Mouse (Mus musculus): ENCODE results near the gene Siah1a. TPM values are rescaled to one million over a fixed set of nuclear protein-coding genes. Genes with fewer than 3 reads are reported as not detected.

The Siah1a gene
- total and polyA plus RNA-seq, 2 experiments from 2014 or later = 31.0 to 40.4 TPM

DNA sequence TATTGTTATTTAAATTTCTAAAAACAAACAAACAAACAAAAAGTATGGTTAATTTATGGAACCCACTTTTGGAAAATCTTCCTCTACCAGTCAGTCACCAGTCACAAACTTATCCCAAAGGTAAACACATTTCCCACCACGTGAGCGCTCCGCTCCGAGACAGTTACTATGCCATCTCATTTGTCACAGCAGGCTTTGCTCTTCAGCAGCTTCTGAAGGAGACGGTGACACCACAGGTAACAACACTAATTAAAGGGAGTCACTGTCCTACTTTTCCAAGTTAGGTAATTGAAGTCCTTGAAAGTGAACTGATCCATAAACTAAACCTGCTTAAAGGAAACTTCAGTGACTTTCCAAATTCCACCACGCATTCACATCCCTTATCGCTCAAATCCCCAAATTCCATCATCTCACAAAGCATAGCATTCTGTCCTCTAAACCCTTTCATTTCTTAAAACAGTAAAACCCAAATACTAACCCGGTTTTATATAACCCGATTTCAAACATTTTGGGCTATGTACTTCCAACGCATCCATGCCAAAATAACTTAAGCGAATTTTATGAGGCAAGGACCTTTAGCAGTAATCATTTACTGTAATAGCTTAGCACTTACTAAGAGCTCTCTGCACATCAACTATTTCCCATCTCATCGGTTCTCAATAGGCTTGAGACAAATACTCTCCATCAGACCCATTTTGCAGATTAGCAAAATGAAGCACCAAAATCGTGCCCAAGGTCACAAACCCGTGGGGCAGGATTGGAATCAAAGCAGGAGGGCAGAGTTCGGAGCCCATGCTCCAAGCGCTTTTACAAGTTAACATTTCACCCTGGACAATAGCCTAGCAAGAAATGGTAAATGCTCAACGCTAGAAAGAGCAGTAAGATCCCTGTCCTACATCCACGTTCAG, 1.2 kb downstream of the Siah1a start:
- no peaks in the 10 kb centered on the region for H3K27me3 ChIP-seq (ENCODE audit: control insufficient read depth, insufficient read depth, low read length)

DNA sequence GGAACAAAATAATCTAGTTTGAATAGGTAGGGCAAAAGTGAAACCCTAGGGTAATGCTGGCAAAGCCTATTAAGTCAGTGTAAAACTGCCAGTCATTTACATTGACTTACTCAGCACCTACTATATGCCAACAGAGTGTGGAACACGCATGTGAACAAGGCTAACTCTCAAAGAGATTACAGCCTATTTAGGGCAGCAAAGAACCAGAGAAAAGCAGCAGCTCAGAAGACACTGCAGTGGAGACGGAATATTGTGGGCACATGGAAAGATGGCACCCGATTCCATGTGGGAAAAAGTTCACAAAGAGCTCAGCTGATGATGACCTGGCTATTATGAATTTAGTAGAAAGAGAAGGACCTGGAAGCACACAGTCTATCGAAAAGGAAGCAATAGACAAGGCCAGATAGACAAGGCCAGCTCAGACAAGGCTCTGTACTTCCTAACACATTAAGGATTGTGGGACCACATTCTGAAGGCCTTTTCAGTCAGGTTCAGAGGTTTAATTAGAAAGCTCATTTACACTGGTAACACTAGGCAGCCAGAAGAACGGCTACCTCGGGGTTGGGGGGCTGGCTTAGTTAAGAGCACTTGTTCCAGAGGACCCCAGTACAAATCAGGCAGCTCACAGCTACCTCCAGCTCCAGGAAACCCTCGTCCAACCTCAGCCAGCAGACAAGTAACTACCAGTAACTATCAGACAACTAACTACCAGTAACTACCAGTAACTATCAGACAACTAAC, 3.0 kb downstream of the Siah1a start:
- Histone ChIP-seq H3K4me2 (ENCODE audit: low read depth, low read length) (peak overlapping the region; percentile 16; the same call in 1 of the 2 replicates), H3K27me3 (ENCODE audit: control insufficient read depth, insufficient read depth, low read length) (no peaks in the 10 kb centered on the region), H3K9me3 (replicated peaks; ENCODE audit: control insufficient read depth, low read length) (no peaks in the 10 kb centered on the region), H3K4me3 (ENCODE audit: low read depth, low read length) (no peak overlapping the region), H3K9ac (replicated peaks; ENCODE audit: low read depth, low read length) (no peak overlapping the region), H3K27ac (ENCODE audit: low read depth) (peak overlapping the region; percentile 38), H3K4me1 (ENCODE audit: control insufficient read depth, insufficient read depth) (peaks cover 49% of the 10 kb centered on the region), H3K36me3 (replicated peaks; ENCODE audit: control insufficient read depth, insufficient read depth, low read length) (no peaks in the 10 kb centered on the region)
- TF ChIP-seq CTCF (IDR thresholded peaks at IDR 0.05; ENCODE audit: low read depth) = no peak
- TF ChIP-seq EP300 (IDR thresholded peaks at IDR 0.05; ENCODE audit: low read depth) = no peak
- 57% methylated on average over 7 of the region's 7 CpGs for WGBS
- no peak for DNase-seq (ENCODE audit: low spot score)
- no peak for ATAC-seq (ENCODE audit: insufficient read depth, low read depth)

More for the DNA sequence above, 1.2 kb downstream of the Siah1a start:
- ATAC-seq (ENCODE audit: insufficient read depth, low read depth) = no peak
- Histone ChIP-seq H3K36me3 (replicated peaks; ENCODE audit: control insufficient read depth, insufficient read depth, low read length) (no peaks in the 10 kb centered on the region), H3K4me2 (ENCODE audit: low read depth, low read length) (peak overlapping the region; percentile 77), H3K9ac (replicated peaks; ENCODE audit: low read depth, low read length) (peak overlapping the region; percentile 97), H3K9me3 (replicated peaks; ENCODE audit: control insufficient read depth, low read length) (no peaks in the 10 kb centered on the region), H3K27ac (ENCODE audit: low read depth) (peak overlapping the region; percentile 95), H3K4me3 (ENCODE audit: low read depth, low read length) (peak overlapping the region; percentile 86), H3K4me1 (ENCODE audit: control insufficient read depth, insufficient read depth) (peaks cover 45% of the 10 kb centered on the region)
- DNase-seq (ENCODE audit: low spot score) = no peak
- TF ChIP-seq EP300 (IDR thresholded peaks at IDR 0.05; ENCODE audit: low read depth) (no peak), CTCF (IDR thresholded peaks at IDR 0.05; ENCODE audit: low read depth) (no peak)
- WGBS = 8% methylated on average over 18 of the region's 18 CpGs

DNA sequence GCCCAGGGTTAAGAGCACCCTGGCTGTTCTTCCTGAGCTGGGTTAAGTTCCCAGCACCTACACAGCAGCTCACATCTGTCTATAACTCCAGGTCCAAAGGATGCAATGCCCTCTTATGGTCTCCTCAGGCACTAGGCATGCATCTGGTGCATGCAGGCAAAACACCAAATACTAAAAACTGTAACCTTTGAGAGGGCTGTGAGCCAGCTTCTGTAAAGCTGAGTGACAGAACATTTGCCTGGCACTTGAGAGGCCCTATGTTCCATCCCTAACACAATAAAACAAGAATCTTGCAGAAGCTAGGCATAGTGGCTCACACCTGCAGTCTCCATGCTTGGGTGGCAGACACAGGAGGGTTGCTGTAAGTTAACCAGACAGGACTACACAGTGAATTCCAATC, 4.1 kb downstream of the Siah1a start:
- Histone ChIP-seq H3K9ac (replicated peaks; ENCODE audit: low read depth, low read length) (no peak overlapping the region), H3K9me3 (replicated peaks; ENCODE audit: control insufficient read depth, low read length) (no peaks in the 10 kb centered on the region), H3K27ac (ENCODE audit: low read depth) (no peak overlapping the region), H3K36me3 (replicated peaks; ENCODE audit: control insufficient read depth, insufficient read depth, low read length) (no peaks in the 10 kb centered on the region), H3K4me1 (ENCODE audit: control insufficient read depth, insufficient read depth) (peaks cover 46% of the 10 kb centered on the region), H3K27me3 (ENCODE audit: control insufficient read depth, insufficient read depth, low read length) (no peaks in the 10 kb centered on the region), H3K4me3 (ENCODE audit: low read depth, low read length) (no peak overlapping the region), H3K4me2 (ENCODE audit: low read depth, low read length) (no peak overlapping the region)
- ATAC-seq (ENCODE audit: insufficient read depth, low read depth) (no peak), DNase-seq (ENCODE audit: low spot score) (no peak)
- TF ChIP-seq EP300 (IDR thresholded peaks at IDR 0.05; ENCODE audit: low read depth) (no peak), CTCF (IDR thresholded peaks at IDR 0.05; ENCODE audit: low read depth) (no peak)

DNA sequence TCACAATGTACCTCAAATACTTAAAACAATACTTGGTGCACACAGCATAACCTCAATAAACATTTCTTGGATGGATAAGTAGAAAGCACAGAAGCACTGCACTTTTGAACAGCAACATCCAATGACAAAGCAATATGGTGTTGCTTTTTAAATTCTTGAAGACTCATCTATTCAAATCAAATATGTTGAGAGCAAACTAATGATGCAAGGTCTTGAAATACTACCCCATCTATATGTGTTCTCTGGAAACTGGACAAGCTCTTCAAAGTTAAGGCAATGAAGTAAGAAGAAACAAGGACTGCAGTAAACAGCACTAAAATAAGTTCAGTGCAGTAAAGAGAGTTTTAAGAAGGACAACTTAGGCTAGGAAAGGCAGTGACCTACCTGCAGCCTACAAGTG, 4.8 kb downstream of the Siah1a start:
- TF ChIP-seq CTCF (IDR thresholded peaks at IDR 0.05; ENCODE audit: low read depth) (no peak), EP300 (IDR thresholded peaks at IDR 0.05; ENCODE audit: low read depth) (no peak)
- Histone ChIP-seq H3K9ac (replicated peaks; ENCODE audit: low read depth, low read length) (no peak overlapping the region), H3K4me3 (ENCODE audit: low read depth, low read length) (no peak overlapping the region), H3K27ac (ENCODE audit: low read depth) (no peak overlapping the region), H3K4me2 (ENCODE audit: low read depth, low read length) (no peak overlapping the region), H3K9me3 (replicated peaks; ENCODE audit: control insufficient read depth, low read length) (no peaks in the 10 kb centered on the region), H3K27me3 (ENCODE audit: control insufficient read depth, insufficient read depth, low read length) (no peaks in the 10 kb centered on the region), H3K36me3 (replicated peaks; ENCODE audit: control insufficient read depth, insufficient read depth, low read length) (no peaks in the 10 kb centered on the region), H3K4me1 (ENCODE audit: control insufficient read depth, insufficient read depth) (peaks cover 47% of the 10 kb centered on the region)
- ATAC-seq (ENCODE audit: insufficient read depth, low read depth) = no peak
- DNase-seq (ENCODE audit: low spot score) = no peak

DNA sequence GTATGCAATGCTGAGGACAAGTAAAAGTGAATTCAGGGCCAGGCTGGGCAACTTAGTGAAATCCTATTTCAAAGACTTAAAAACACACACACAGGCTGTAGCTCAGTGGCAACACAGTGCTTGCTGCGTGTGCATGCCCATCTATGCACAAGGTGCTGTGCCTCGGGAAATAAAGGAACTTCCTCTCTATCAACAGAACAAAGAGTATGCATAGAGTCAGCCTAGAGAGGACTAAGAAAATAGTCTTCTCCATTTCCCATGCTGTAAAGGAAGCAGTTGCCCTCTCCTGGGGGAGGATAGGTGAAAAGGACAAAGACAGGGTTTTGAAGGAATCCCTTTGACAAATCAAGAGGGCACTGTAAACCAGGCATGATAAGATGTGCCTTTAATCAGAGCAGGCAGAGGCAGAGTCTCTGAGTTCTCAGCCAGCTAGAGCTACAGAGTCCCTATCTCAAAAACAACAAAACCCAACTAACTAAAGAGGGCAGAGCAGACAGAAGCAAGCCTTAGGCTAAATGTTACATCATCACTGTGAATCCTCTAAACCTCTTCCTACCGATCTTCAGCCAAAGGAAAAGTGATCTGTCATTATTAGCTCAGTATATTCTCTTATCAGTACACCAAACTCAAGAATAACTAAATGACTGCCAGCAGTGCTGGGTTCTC, 10.2 kb downstream of the Siah1a start:
- no peak overlapping the region for H3K9ac ChIP-seq (replicated peaks; ENCODE audit: low read depth, low read length)
- ATAC-seq (ENCODE audit: insufficient read depth, low read depth) (no peak), DNase-seq (ENCODE audit: low spot score) (no peak)
- H3K27ac ChIP-seq (ENCODE audit: low read depth) = peak overlapping the region; percentile 2; the same call in 1 of the 2 replicates
- no peak overlapping the region for H3K4me3 ChIP-seq (ENCODE audit: low read depth, low read length)
- H3K36me3 ChIP-seq (replicated peaks; ENCODE audit: control insufficient read depth, insufficient read depth, low read length) = no peaks in the 10 kb centered on the region
- no peak overlapping the region; the same call in 1 of the 2 replicates for H3K4me2 ChIP-seq (ENCODE audit: low read depth, low read length)
- H3K27me3 ChIP-seq (ENCODE audit: control insufficient read depth, insufficient read depth, low read length) = no peaks in the 10 kb centered on the region
- H3K9me3 ChIP-seq (replicated peaks; ENCODE audit: control insufficient read depth, low read length) = no peaks in the 10 kb centered on the region
- TF ChIP-seq CTCF (IDR thresholded peaks at IDR 0.05; ENCODE audit: low read depth) = no peak
- no peak for TF ChIP-seq EP300 (IDR thresholded peaks at IDR 0.05; ENCODE audit: low read depth)
- WGBS = 16% methylated on average over 3 of the region's 3 CpGs
- peaks cover 39% of the 10 kb centered on the region for H3K4me1 ChIP-seq (ENCODE audit: control insufficient read depth, insufficient read depth)
